Mouse (Mus musculus) liver, postnatal 0 days (tissue): Measurements from ENCODE around the gene Wrap53.

Experiments used
- CTCF ChIP-seq: sonication (generic); IDR thresholded peaks from 2 replicates; pipeline ENCODE4 v1.5.1; 2016; ENCODE audit warnings: antibody characterized with exemption, low read depth
- EP300 ChIP-seq: IDR thresholded peaks from 2 replicates; pipeline ENCODE4 v1.6.1; 2016; ENCODE audit warnings: antibody characterized with exemption, low read depth, mild to moderate bottlenecking

DNA sequence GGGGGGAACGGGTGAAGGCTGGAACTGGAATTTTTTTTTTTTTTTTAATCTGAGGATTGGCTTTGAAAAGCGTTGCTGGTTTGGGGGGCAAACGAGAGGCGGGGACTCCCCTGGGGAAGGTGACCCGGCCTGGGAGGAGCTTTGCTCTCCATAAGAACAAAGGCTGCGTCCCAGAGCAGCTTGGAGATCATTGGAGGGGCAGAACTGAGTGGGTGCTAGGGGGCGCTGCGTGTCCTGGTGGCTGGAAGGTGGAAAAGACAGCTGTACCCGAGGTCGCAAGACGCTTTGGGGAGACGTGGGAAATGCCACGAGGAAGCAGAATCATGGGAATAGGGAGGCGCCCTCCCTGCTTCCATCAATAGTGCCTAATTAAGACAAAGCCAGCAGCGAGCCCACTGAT lies 33.0 kb downstream of the Wrap53 start:
- no peak for TF ChIP-seq EP300
- TF ChIP-seq CTCF: peak; percentile 48
